Mouse (Mus musculus): Measurements from ENCODE around the gene Vps37c. TPM values are rescaled to one million over a fixed set of nuclear protein-coding genes. Genes with fewer than 3 reads are reported as not detected.

The Vps37c gene
- polyA plus RNA-seq, 1 experiment, result 30.0 TPM

DNA sequence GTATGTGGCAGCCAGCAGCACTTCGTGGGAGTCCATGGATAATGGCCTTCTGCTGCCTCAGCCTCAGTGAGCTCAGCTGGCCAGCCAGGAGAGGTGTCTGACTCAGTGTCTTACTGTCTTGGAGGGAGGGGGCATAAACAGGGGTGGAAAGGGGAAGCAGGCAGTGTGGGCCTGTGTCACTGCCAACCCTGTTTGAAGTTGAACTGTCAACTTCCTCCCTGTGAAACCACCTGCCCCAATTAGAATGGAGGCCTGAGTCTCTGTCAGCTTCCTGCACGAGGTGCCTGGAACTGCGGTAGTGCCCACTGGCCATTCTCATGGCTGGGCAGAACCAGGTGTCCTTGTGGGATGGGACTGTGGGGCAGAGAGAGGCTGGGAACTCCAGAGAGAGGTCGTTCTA is 50.3 kb downstream of the Vps37c start, which contains the start of gene Cd5:
TSS of gene Cd5 (minus strand) at position 192 of the 400 bp plus-strand sequence.
- TF ChIP-seq POLR2A (IDR thresholded peaks at IDR 0.05; ENCODE audit: low read depth, low read length) (no peak), CTCF (conservative IDR thresholded peaks at IDR 0.05; ENCODE audit: insufficient read depth, insufficient read length, low read depth, low read length) (no peak)
- no peak within 1 kb of the TSS for H3K27ac ChIP-seq (ENCODE audit: insufficient read depth, low read depth, low read length)
- no peaks in the 10 kb centered on the region for H3K27me3 ChIP-seq (replicated peaks; ENCODE audit: control insufficient read depth, insufficient read depth, low read length)
- H3K4me1 ChIP-seq (ENCODE audit: control insufficient read depth, insufficient read depth, low read length), result peaks cover 8% of the 10 kb centered on the region
- WGBS, result 45% methylated on average over 4 of the region's 4 CpGs
- DNase-seq, result no peak
- H3K4me3 ChIP-seq (ENCODE audit: insufficient read depth, low read depth, low read length), result no peak within 1 kb of the TSS
- no peaks in the 10 kb centered on the region for H3K36me3 ChIP-seq (ENCODE audit: control insufficient read depth, insufficient read depth, low read length)

DNA sequence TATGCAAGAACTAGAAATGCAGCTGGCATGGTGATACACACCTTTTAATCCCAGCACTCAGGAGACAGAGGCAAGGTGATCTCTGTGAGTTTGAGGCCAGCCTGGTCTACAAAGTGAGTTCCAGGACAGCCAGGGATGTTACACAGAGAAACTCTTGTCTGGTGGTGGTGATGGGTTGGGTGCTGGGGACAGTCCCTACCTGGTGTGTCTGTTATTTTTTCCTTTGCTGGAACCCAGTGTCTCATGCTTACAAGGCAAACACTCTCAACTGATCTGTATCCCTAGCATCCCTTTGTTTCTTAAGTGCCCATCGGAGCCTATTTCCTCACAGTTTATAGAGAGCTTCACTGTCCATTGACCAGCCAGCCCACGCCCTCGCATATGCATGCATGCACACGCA is 51.4 kb downstream of the Vps37c start:
- H3K27ac ChIP-seq (ENCODE audit: insufficient read depth, low read depth, low read length), result no peak overlapping the region
- TF ChIP-seq CTCF (conservative IDR thresholded peaks at IDR 0.05; ENCODE audit: insufficient read depth, insufficient read length, low read depth, low read length) (no peak), POLR2A (IDR thresholded peaks at IDR 0.05; ENCODE audit: low read depth, low read length) (no peak)
- peaks cover 6% of the 10 kb centered on the region for H3K4me1 ChIP-seq (ENCODE audit: control insufficient read depth, insufficient read depth, low read length)
- H3K36me3 ChIP-seq (ENCODE audit: control insufficient read depth, insufficient read depth, low read length), result no peaks in the 10 kb centered on the region
- WGBS, result 76% methylated on average over 4 of the region's 4 CpGs
- no peaks in the 10 kb centered on the region for H3K27me3 ChIP-seq (replicated peaks; ENCODE audit: control insufficient read depth, insufficient read depth, low read length)
- DNase-seq, result no peak
- H3K4me3 ChIP-seq (ENCODE audit: insufficient read depth, low read depth, low read length), result no peak overlapping the region

DNA sequence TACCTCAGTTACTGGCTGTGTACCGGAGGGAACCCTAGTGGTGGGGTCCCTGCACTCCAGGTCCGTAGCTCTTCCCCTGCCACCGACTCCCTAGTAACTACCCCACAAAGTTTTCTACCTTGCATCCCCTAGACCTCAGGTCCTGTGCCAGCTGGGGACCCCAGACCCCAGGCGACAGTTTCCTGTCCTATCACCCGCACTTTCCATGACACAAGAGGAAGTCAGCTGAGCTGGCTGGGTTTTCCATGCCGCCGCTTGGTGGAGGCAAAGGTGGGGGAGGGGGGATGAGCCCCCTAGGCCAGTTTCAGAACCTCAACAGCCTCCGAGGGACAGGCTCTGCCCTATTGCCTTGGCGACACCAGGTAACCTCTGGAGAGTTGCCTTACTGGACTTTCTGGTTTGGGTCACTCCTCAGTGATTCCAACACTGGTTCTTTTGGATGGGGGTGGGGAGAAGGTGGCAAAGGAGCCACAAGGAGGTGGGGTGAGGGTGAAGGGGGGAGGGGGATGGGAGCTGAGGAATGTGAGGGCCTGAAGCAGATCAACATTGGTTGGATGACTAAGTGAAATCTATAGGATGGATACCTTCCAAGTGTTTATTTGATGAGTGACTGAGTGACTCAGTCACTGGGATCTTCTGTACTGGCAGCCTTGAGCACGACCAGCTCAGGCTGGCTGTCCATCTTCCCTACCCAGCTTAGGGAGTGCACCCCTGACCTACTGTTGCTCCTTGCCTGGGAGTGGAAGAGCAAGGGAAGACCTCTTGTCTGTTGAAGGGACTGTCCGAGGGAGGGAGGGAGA is 52.3 kb downstream of the Vps37c start:
- peak; percentile 60 for DNase-seq
- H3K36me3 ChIP-seq (ENCODE audit: control insufficient read depth, insufficient read depth, low read length), result no peaks in the 10 kb centered on the region
- H3K4me3 ChIP-seq (ENCODE audit: insufficient read depth, low read depth, low read length), result no peak overlapping the region
- H3K27ac ChIP-seq (ENCODE audit: insufficient read depth, low read depth, low read length), result peak overlapping the region; percentile 52; the same call in 1 of the 2 replicates
- 35% methylated on average over 11 of the region's 11 CpGs for WGBS
- no peaks in the 10 kb centered on the region for H3K27me3 ChIP-seq (replicated peaks; ENCODE audit: control insufficient read depth, insufficient read depth, low read length)
- H3K4me1 ChIP-seq (ENCODE audit: control insufficient read depth, insufficient read depth, low read length), result peaks cover 6% of the 10 kb centered on the region
- TF ChIP-seq POLR2A (IDR thresholded peaks at IDR 0.05; ENCODE audit: low read depth, low read length) (no peak), CTCF (conservative IDR thresholded peaks at IDR 0.05; ENCODE audit: insufficient read depth, insufficient read length, low read depth, low read length) (no peak)

DNA sequence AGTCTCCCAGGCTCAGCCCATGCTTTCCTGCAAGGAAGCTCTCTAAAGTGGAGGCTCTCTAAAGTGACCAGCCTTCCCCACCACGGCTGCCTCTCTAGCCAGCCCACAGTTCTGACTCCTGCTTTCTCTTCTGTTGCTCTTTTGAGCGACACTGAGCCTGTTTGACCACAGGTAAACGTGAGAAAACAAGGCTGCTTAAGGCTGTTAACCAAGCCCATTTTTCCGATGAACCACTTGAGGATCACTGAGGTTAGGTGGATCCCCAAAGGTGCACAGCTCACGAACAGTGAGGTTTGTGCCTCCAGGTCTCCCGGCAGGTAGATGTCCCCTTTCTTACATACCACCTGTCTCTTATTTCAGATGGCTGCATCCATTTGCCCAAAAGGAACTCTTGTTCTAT is 53.6 kb downstream of the Vps37c start:
- Histone ChIP-seq H3K36me3 (ENCODE audit: control insufficient read depth, insufficient read depth, low read length) (no peaks in the 10 kb centered on the region), H3K4me3 (ENCODE audit: insufficient read depth, low read depth, low read length) (no peak overlapping the region), H3K27me3 (replicated peaks; ENCODE audit: control insufficient read depth, insufficient read depth, low read length) (no peaks in the 10 kb centered on the region), H3K27ac (ENCODE audit: insufficient read depth, low read depth, low read length) (no peak overlapping the region), H3K4me1 (ENCODE audit: control insufficient read depth, insufficient read depth, low read length) (peaks cover 6% of the 10 kb centered on the region)
- DNase-seq, result no peak
- TF ChIP-seq POLR2A (IDR thresholded peaks at IDR 0.05; ENCODE audit: low read depth, low read length), result no peak
- TF ChIP-seq CTCF (conservative IDR thresholded peaks at IDR 0.05; ENCODE audit: insufficient read depth, insufficient read length, low read depth, low read length), result no peak
- 83% methylated on average over 6 of the region's 6 CpGs for WGBS

DNA sequence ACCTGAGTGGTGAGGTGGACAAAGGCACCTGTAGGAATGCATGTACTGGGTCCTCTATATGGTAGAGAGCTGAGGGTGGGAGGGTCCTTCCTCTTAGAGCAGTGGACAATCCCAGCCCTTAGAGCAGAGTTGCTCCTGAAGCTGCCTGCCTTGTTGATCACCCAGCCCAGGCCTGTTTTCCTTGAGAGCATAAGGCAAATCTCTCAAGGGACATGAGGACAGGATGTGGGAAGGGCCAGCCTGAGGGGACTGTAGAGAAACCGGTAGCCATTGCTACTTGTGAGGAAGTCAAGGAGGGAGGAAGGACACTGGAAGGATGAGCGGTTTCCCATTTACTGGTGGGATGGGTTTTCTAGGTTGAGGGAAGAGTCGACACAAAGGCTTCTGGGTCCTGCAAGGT is 54.0 kb downstream of the Vps37c start:
- peaks cover 6% of the 10 kb centered on the region for H3K4me1 ChIP-seq (ENCODE audit: control insufficient read depth, insufficient read depth, low read length)
- no peak for DNase-seq
- no peak overlapping the region for H3K27ac ChIP-seq (ENCODE audit: insufficient read depth, low read depth, low read length)
- 50% methylated on average over 3 of the region's 3 CpGs for WGBS
- TF ChIP-seq CTCF (conservative IDR thresholded peaks at IDR 0.05; ENCODE audit: insufficient read depth, insufficient read length, low read depth, low read length) (no peak), POLR2A (IDR thresholded peaks at IDR 0.05; ENCODE audit: low read depth, low read length) (no peak)
- no peak overlapping the region for H3K4me3 ChIP-seq (ENCODE audit: insufficient read depth, low read depth, low read length)
- H3K36me3 ChIP-seq (ENCODE audit: control insufficient read depth, insufficient read depth, low read length), result no peaks in the 10 kb centered on the region
- H3K27me3 ChIP-seq (replicated peaks; ENCODE audit: control insufficient read depth, insufficient read depth, low read length), result no peaks in the 10 kb centered on the region

DNA sequence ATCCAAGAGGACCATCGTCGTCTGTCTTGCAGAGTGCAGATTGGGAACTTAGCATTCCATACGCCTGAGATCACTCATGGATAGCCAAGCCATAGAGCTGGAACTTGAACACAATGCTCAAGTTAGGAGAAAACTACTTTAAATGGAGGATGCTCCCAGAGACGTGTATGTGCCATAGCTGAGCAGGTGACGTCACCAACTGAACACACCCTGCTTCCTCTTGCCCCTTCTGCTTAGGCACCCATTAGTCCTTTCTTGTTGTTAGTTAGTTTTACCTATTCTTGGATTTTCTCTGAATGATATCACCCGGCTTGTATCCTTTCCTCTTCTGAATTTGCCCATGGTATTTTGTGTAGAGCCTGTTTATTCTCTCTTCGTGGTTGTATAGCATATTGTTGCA is 58.6 kb downstream of the Vps37c start:
- no peaks in the 10 kb centered on the region for H3K36me3 ChIP-seq (ENCODE audit: control insufficient read depth, insufficient read depth, low read length)
- no peak overlapping the region for H3K27ac ChIP-seq (ENCODE audit: insufficient read depth, low read depth, low read length)
- H3K4me3 ChIP-seq (ENCODE audit: insufficient read depth, low read depth, low read length), result no peak overlapping the region
- no peak for TF ChIP-seq CTCF (conservative IDR thresholded peaks at IDR 0.05; ENCODE audit: insufficient read depth, insufficient read length, low read depth, low read length)
- no peak for TF ChIP-seq POLR2A (IDR thresholded peaks at IDR 0.05; ENCODE audit: low read depth, low read length)
- no peak for DNase-seq
- WGBS, result 86% methylated on average over 7 of the region's 7 CpGs
- H3K4me1 ChIP-seq (ENCODE audit: control insufficient read depth, insufficient read depth, low read length), result no peaks in the 10 kb centered on the region
- no peaks in the 10 kb centered on the region for H3K27me3 ChIP-seq (replicated peaks; ENCODE audit: control insufficient read depth, insufficient read depth, low read length)

DNA sequence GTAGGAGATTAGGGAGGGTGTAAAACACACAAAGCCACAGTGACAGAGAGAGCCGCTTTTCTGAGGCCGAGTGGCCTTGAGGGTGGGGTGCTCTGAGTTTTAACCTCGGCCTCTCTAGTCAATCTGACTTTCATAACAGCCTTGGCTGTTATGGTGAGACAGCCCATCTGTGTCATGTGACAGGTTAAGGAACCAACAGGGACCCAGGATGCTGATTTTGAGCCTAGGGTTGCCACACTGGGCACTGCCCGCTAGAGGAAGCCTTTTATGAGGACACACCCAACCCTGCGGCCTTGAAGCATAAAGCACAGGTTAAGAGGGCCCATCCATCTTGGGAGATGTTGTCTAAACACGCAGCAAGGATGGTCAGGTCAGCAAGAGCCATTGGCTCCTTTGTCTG is 59.2 kb downstream of the Vps37c start:
- Histone ChIP-seq H3K4me1 (ENCODE audit: control insufficient read depth, insufficient read depth, low read length) (no peaks in the 10 kb centered on the region), H3K27ac (ENCODE audit: insufficient read depth, low read depth, low read length) (no peak overlapping the region), H3K27me3 (replicated peaks; ENCODE audit: control insufficient read depth, insufficient read depth, low read length) (no peaks in the 10 kb centered on the region), H3K36me3 (ENCODE audit: control insufficient read depth, insufficient read depth, low read length) (no peaks in the 10 kb centered on the region), H3K4me3 (ENCODE audit: insufficient read depth, low read depth, low read length) (no peak overlapping the region)
- DNase-seq, result no peak
- TF ChIP-seq POLR2A (IDR thresholded peaks at IDR 0.05; ENCODE audit: low read depth, low read length) (no peak), CTCF (conservative IDR thresholded peaks at IDR 0.05; ENCODE audit: insufficient read depth, insufficient read length, low read depth, low read length) (no peak)
- 83% methylated on average over 6 of the region's 6 CpGs for WGBS
